8 mouse cellular contexts compared by ENCODE assay signal in genomic region chr5:35925171-35925634, GRCm38 (mm10). TPM values are rescaled to one million over a fixed set of nuclear protein-coding genes. Genes with fewer than 3 reads are reported as not detected.
DNase-seq lines count a peak whose midpoint lies in the region; ATAC-seq lines count a peak whose summit lies in the region.

No protein-coding gene starts in this region.

- H3K4me3 ChIP-seq in intestine, embryonic 16.5 days (ENCODE audit: low read length) = no peak overlapping the region
- H3K4me3 ChIP-seq in stomach, embryonic 16.5 days (replicated peaks; ENCODE audit: low read length) = no peak overlapping the region

- no peak for ATAC-seq in intestine, embryonic 16.5 days
- 0 out of 2 replicates have a peak, but pooled peaks have one; percentile 7 for ATAC-seq in megakaryocyte-erythroid progenitor cell, adult 5-6 weeks (replicated peaks; ENCODE audit: low FRiP score, low TSS enrichment, poor library complexity, severe bottlenecking)
- ATAC-seq in stomach, embryonic 16.5 days (ENCODE audit: insufficient read depth, low FRiP score) = no peak
- no peak for ATAC-seq in inflammation-experienced regulatory T-cells, adult 6 months

- H3K27me3 ChIP-seq in intestine, embryonic 16.5 days (replicated peaks; ENCODE audit: control insufficient read depth, insufficient read depth, low read length) = no peaks in the 10 kb centered on the region
- no peaks in the 10 kb centered on the region for H3K27me3 ChIP-seq in stomach, embryonic 16.5 days (ENCODE audit: control insufficient read depth, insufficient read depth, low read length)

- no peaks in the 10 kb centered on the region for H3K9me3 ChIP-seq in intestine, embryonic 16.5 days (ENCODE audit: control insufficient read depth, low read length)
- H3K9me3 ChIP-seq in stomach, embryonic 16.5 days (replicated peaks; ENCODE audit: control insufficient read depth, low read length) = no peaks in the 10 kb centered on the region

- H3K36me3 ChIP-seq in intestine, embryonic 16.5 days (ENCODE audit: control insufficient read depth, insufficient read depth, low read length) = no peaks in the 10 kb centered on the region
- no peaks in the 10 kb centered on the region for H3K36me3 ChIP-seq in stomach, embryonic 16.5 days (ENCODE audit: control insufficient read depth, insufficient read depth, low read length)

- peak; percentile 91 for DNase-seq in brain, adult 2 months (ENCODE audit: low read depth, low spot score)
- DNase-seq in cerebellum, adult 9-11 months = peak; percentile 72
- peak; percentile 68 to 70 for DNase-seq in frontal cortex, postnatal 36 days (ENCODE audit: low spot score in 2 of 2)
- DNase-seq in thymus, postnatal 10 days (ENCODE audit: low spot score in 2 of 2) = no peak

- H3K9ac ChIP-seq in intestine, embryonic 16.5 days (ENCODE audit: low read depth, low read length) = peak overlapping the region; percentile 47; the same call in 1 of the 2 replicates
- peak overlapping the region; percentile 53 for H3K9ac ChIP-seq in stomach, embryonic 16.5 days (ENCODE audit: low read length)

- peak overlapping the region; percentile 73 for H3K27ac ChIP-seq in intestine, embryonic 16.5 days (ENCODE audit: low read length)
- H3K27ac ChIP-seq in stomach, embryonic 16.5 days (ENCODE audit: low read length) = peak overlapping the region; percentile 72

- no peak overlapping the region for H3K4me2 ChIP-seq in intestine, embryonic 16.5 days (ENCODE audit: low read depth, low read length)
- H3K4me2 ChIP-seq in stomach, embryonic 16.5 days (ENCODE audit: low read depth, low read length) = 0 out of 2 replicates have a peak overlapping the region, but pooled peaks have one; percentile 4

- WGBS in intestine, embryonic 16.5 days = 53% methylated on average over 12 of the region's 12 CpGs
- 55% methylated on average over 12 of the region's 12 CpGs for WGBS in stomach, embryonic 16.5 days

- H3K4me1 ChIP-seq in intestine, embryonic 16.5 days (ENCODE audit: control insufficient read depth, insufficient read depth, low read length) = peaks cover 60% of the 10 kb centered on the region
- peaks cover 52% of the 10 kb centered on the region for H3K4me1 ChIP-seq in stomach, embryonic 16.5 days (ENCODE audit: control insufficient read depth, insufficient read depth, low read length)

RNA-seq across cellular contexts. Expression of gene Afap1, which starts 32.1 kb away (rescaled TPM):
- polyA plus RNA-seq in intestine, embryonic 16.5 days (2015; fragmentation: Nextera tagmentation; extraction: Ambion mirVana) = 12.6 and 13.3 TPM in 2 replicates
- total RNA-seq in megakaryocyte-erythroid progenitor cell, adult 5-6 weeks (2014; fragmentation: Nextera tagmentation) = 2.3 and 2.8 TPM in 2 replicates
- total RNA-seq in megakaryocyte-erythroid progenitor cell, adult 5-6 weeks (2017) = 0.33 and 2.4 TPM in 2 replicates
- polyA plus RNA-seq in stomach, embryonic 16.5 days (2015; fragmentation: Nextera tagmentation; extraction: Ambion mirVana) = 19.2 and 20.4 TPM in 2 replicates
- polyA plus RNA-seq in inflammation-experienced regulatory T-cells, adult 6 months (2017; shearing (Covaris generic)) = 1 to 10 TPM; 1.4 to 8.0 (median 7.3) TPM

Comparison
In these comparisons a context has a peak if more than half of its experiments do, and no peak if none do; other contexts are left out.
1. DNase-seq: peak in brain, adult 2 months (single experiment), cerebellum, adult 9-11 months (single experiment) and frontal cortex, postnatal 36 days (2 of 2); none in thymus, postnatal 10 days (0 of 2).